Mouse (Mus musculus) forebrain, embryonic 14.5 days (tissue): ENCODE data around the gene Samd13. TPM values are rescaled to one million over a fixed set of nuclear protein-coding genes. Genes with fewer than 3 reads are reported as not detected.
A peak's percentile ranks its signal among the peaks of the same experiment; 100 is the strongest.

Experiments used
- ATAC-seq: fragments of 200-750 bp; cut with Nextera tagmentation; 2 replicates; pipeline ENCODE4 v1.8.0; 2017; ENCODE audit warnings: mild to moderate bottlenecking, moderate library complexity
- DNase-seq: peaks from one replicate; pipeline ENCODE4 v3.0.0-alpha.2; 2015; ENCODE audit warnings: low spot score
- H3K27ac ChIP-seq: fragments of 300-500 bp; sonication (generic); 2 replicates; pipeline ENCODE4 v1.5.1; 2014; ENCODE audit warnings: low read depth, mild to moderate bottlenecking, control low read depth, low read length, moderate library complexity
- H3K27me3 ChIP-seq: fragments of 300-500 bp; sonication (generic); replicated peaks from 2 replicates; pipeline ENCODE4 v1.6.1; 2014; ENCODE audit warnings: low read length, control low read depth, mixed read lengths; ENCODE audit not compliant: control insufficient read depth, insufficient read depth
- H3K36me3 ChIP-seq: fragments of 300-500 bp; sonication (generic); 2 replicates; pipeline ENCODE4 v1.6.1; 2014; ENCODE audit warnings: low read length, control low read depth; ENCODE audit not compliant: control insufficient read depth, insufficient read depth
- H3K4me1 ChIP-seq: fragments of 300-500 bp; sonication (generic); 2 replicates; pipeline ENCODE4 v1.6.1; 2014; ENCODE audit warnings: antibody characterized with exemption, low read length, control low read depth; ENCODE audit not compliant: control insufficient read depth, insufficient read depth
- H3K4me2 ChIP-seq: fragments of 300-500 bp; sonication (generic); 2 replicates; pipeline ENCODE4 v1.6.1; 2014; ENCODE audit warnings: mild to moderate bottlenecking, control low read depth, low read length
- H3K4me3 ChIP-seq: fragments of 300-500 bp; sonication (generic); 2 replicates; pipeline ENCODE4 v1.5.1; 2014; ENCODE audit warnings: low read depth, low read length, control low read depth
- H3K9ac ChIP-seq: fragments of 300-500 bp; sonication (generic); 2 replicates; pipeline ENCODE4 v1.6.1; 2014; ENCODE audit warnings: mild to moderate bottlenecking, low read length, control low read depth, moderate library complexity
- H3K9me3 ChIP-seq: fragments of 300-500 bp; sonication (generic); replicated peaks from 2 replicates; pipeline ENCODE4 v1.6.1; 2016; ENCODE audit warnings: low read length, control low read depth, mixed read lengths; ENCODE audit not compliant: control insufficient read depth
- WGBS: fragments of 180-500 bp; shearing (Covaris S2); extraction: QIAGEN DNeasy Blood & Tissue Kit; methylation state at CpG from one replicate; pipeline ENCODE4 v1.1.7; 2014; 5-methylcytosine and 5-hydroxymethylcytosine counted together
- polyA plus RNA-seq: library from polyadenylated mRNA; unstranded; fragments of >200 nt; fragmentation: Nextera tagmentation; extraction: Ambion mirVana; gene quantifications from 2 replicates; pipeline ENCODE4 v1.2.1, GENCODE M21; 2014

Samd13 gene
- polyA plus RNA-seq, 1 experiment from 2014 or later, result 0.30 TPM

DNA sequence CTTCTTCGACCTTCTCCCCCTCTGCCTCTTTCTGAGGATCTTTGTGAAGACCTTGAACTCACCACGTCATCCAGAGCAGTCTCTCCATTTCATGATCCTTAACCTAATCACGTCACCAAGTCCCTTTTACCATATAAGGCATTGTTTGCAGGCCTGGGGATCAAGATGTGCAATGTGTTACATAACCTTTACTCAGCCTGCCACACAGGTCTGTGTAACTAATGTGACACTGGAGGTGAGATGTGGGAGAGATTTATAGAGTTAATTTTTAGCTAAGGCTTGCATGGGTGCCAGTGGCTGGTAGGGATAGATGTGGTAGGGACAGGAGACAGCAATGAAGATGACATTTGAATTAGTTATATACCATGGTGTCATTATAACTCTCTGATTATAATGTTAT is 23.0 kb upstream of the Samd13 start:
- WGBS, result 85% methylated on average over 3 of the region's 3 CpGs

DNA sequence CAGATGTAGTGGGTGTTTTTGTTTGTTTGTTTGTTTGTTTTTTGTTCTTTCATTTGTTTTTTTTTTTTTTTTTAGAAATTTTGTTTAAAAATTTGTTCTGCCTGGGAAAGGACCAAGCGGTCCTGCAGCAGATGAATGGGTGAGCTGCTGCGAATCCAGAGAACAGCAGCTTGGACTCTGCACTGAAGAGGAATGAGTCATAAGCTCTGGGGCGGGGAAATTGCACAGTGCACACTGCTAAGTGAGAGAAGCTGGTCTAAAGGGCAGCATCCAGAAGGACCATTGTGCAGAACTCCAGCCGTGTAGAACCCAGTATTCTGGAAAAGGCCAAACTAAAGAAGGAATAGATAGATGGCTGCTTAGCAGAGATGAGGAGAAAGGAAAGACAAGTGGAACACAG is 18.7 kb upstream of the Samd13 start:
- no peak for ATAC-seq
- no peak overlapping the region for H3K9ac ChIP-seq
- H3K4me3 ChIP-seq, result no peak overlapping the region
- no peak overlapping the region for H3K4me2 ChIP-seq
- H3K27ac ChIP-seq, result no peak overlapping the region
- H3K27me3 ChIP-seq, result no peaks in the 10 kb centered on the region
- no peaks in the 10 kb centered on the region for H3K36me3 ChIP-seq
- no peaks in the 10 kb centered on the region for H3K4me1 ChIP-seq
- H3K9me3 ChIP-seq, result no peaks in the 10 kb centered on the region
- 90% methylated on average over 4 of the region's 4 CpGs for WGBS
- DNase-seq, result no peak

More for the DNA sequence above, 23.0 kb upstream of the Samd13 start:
- Histone ChIP-seq H3K27me3 (no peaks in the 10 kb centered on the region), H3K4me1 (no peaks in the 10 kb centered on the region), H3K4me2 (no peak overlapping the region), H3K9me3 (no peaks in the 10 kb centered on the region), H3K4me3 (no peak overlapping the region), H3K9ac (no peak overlapping the region), H3K36me3 (no peaks in the 10 kb centered on the region), H3K27ac (no peak overlapping the region)
- DNase-seq, result no peak
- no peak for ATAC-seq

DNA sequence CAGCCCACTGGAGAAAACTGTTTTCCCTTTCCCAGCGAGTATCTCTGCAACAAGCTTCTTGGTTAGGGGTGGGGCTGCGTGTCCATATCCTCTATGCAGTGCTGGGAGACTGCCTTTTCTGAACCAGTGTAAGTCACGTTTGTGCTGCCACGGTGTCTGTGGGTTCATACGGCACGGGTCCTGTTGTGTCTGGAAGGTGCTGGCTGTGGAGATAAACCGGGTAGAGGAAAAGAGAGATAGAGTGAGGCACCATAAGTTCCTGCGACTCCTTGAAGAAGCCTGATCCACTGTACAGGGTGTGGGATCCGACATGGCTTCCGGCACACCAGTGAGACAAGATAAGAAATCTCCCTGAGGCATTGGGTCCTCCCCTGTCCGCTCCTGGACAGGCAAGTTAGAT is 14.7 kb upstream of the Samd13 start:
- no peak overlapping the region for H3K9ac ChIP-seq
- no peaks in the 10 kb centered on the region for H3K36me3 ChIP-seq
- H3K4me3 ChIP-seq, result no peak overlapping the region
- H3K4me1 ChIP-seq, result no peaks in the 10 kb centered on the region
- ATAC-seq, result no peak
- H3K9me3 ChIP-seq, result no peaks in the 10 kb centered on the region
- WGBS, result 90% methylated on average over 11 of the region's 11 CpGs
- H3K4me2 ChIP-seq, result no peak overlapping the region
- no peaks in the 10 kb centered on the region for H3K27me3 ChIP-seq
- H3K27ac ChIP-seq, result no peak overlapping the region
- no peak for DNase-seq

DNA sequence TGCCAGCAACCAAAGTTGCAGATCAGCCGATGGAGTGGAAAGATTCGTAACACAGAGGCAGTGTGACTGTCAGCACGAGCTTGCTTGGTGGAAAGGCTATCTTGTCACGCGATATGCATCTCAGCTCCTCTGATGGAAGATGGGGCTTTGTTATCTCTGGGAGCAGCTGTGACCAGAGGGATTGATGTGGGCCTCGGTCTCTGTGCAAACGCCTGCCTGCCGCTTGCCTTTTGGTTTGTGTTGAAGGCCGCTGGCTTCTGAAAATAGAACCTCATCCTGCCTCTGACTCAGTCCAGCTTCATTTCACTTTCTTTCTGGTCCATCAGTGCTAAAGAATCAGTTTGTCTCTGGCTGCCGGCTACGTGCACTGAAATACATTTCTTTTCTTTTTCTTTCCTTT is 13.6 kb upstream of the Samd13 start:
- Histone ChIP-seq H3K36me3 (no peaks in the 10 kb centered on the region), H3K4me3 (no peak overlapping the region), H3K9ac (no peak overlapping the region), H3K9me3 (no peaks in the 10 kb centered on the region), H3K4me1 (no peaks in the 10 kb centered on the region), H3K27ac (no peak overlapping the region), H3K27me3 (no peaks in the 10 kb centered on the region), H3K4me2 (no peak overlapping the region)
- WGBS, result 85% methylated on average over 11 of the region's 11 CpGs
- no peak for ATAC-seq
- DNase-seq, result no peak

DNA sequence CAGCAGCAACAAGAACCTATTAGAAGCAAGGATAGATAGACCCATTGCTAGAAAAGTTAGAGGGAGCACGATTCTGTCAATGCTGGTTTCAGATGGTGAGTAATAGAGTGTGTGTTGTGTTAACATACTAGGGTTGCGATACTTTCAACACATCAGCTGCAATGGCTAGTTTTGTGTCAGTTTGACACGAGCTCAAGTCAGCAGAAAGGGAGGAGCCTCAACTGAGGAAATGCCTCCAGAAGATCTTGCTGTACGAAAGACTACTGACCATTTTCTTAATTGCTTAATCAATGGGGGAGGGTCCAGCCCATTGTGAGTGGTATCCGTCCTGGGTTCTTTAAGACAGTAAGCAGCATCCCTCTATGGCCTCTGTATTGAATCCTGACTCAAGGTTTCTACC is 7.2 kb upstream of the Samd13 start:
- no peaks in the 10 kb centered on the region for H3K9me3 ChIP-seq
- no peak overlapping the region for H3K27ac ChIP-seq
- H3K4me2 ChIP-seq, result no peak overlapping the region
- H3K4me3 ChIP-seq, result no peak overlapping the region
- no peaks in the 10 kb centered on the region for H3K4me1 ChIP-seq
- 82% methylated on average over 5 of the region's 5 CpGs for WGBS
- no peaks in the 10 kb centered on the region for H3K27me3 ChIP-seq
- DNase-seq, result no peak
- no peaks in the 10 kb centered on the region for H3K36me3 ChIP-seq
- no peak for ATAC-seq
- no peak overlapping the region for H3K9ac ChIP-seq

DNA sequence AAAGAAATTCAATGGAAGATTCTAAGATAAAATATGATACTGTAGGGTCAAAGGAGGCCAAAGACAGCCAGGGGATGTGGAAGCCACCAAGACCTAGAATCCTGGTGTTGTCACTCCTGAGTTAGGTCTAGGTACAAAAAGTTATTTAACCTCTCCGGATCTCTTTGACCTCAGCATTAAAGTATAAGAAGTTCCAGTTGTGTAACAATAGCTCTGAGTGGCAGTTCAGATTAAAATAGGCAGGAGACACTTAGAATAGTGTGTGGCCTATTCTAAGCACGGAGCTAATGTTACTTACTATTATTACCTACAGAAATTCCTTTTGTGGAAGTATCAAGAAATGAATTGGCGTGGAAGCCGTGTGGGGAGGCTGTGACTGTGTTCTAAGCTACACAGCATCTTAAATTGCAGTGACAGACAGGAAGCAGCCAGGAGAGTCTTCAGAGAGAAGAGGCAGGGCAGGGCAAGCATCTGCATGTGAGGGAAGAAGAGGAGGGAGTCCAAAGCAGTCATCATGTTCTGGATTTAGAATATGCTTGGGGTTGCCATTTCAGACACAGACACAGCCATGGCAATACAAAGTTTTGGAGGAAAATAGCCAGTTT is 1.8 kb upstream of the Samd13 start:
- H3K9me3 ChIP-seq, result no peaks in the 10 kb centered on the region
- H3K36me3 ChIP-seq, result no peaks in the 10 kb centered on the region
- H3K4me2 ChIP-seq, result no peak overlapping the region
- no peak overlapping the region for H3K4me3 ChIP-seq
- WGBS, result 78% methylated on average over 4 of the region's 4 CpGs
- no peaks in the 10 kb centered on the region for H3K27me3 ChIP-seq
- no peak overlapping the region for H3K27ac ChIP-seq
- H3K4me1 ChIP-seq, result peaks cover 4% of the 10 kb centered on the region; the same call in 1 of the 2 replicates
- H3K9ac ChIP-seq, result no peak overlapping the region
- ATAC-seq, result no peak
- DNase-seq, result no peak

DNA sequence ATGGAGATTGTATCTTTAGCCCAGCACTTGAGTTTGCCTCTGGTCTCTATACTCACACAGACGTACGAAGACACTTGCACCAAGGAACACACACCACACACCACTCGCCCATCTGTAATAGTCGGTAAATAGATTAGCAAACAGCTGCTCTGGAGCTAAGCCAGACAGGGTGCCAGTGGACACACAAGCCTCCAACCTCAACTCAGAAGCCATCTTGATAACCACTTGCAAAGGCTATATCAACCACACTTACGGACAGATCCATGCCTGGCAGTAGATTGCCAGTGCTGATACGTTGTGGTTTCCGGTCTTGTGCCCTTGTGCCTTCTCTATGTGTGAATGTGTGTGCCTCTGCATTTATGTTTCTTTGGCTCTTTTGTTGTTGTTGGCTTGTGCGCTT is 1.0 kb upstream of the Samd13 start:
- 89% methylated on average over 8 of the region's 8 CpGs for WGBS
- DNase-seq (no peak), ATAC-seq (no peak)
- H3K4me1 ChIP-seq, result peaks cover 4% of the 10 kb centered on the region; the same call in 1 of the 2 replicates
- no peak overlapping the region for H3K4me3 ChIP-seq
- no peaks in the 10 kb centered on the region for H3K9me3 ChIP-seq
- H3K27ac ChIP-seq, result no peak overlapping the region
- no peaks in the 10 kb centered on the region for H3K27me3 ChIP-seq
- H3K9ac ChIP-seq, result no peak overlapping the region
- H3K36me3 ChIP-seq, result no peaks in the 10 kb centered on the region
- H3K4me2 ChIP-seq, result no peak overlapping the region

DNA sequence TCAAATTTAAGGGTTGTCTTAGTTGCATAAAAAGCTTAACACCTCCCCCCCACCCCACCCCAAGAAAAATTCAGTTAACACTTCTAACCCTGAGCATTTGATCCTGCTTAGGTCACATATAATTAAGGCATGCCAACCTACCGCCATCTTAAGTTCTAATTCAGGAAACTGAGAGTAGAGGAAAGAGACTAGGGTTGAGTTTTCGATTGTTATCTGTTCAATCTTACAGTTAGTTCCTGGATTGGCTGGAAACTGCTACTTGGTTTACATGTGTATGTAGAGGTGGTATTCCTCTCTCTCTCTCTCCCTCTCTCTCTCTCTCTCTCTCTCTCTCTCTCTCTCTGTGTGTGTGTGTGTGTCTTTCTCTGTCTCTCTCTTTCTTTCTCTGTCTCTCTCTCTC is 2.3 kb downstream of the Samd13 start:
- WGBS, result 86% methylated on average over 2 of the region's 2 CpGs
- peaks cover 4% of the 10 kb centered on the region; the same call in 1 of the 2 replicates for H3K4me1 ChIP-seq
- H3K27me3 ChIP-seq, result no peaks in the 10 kb centered on the region
- H3K27ac ChIP-seq, result no peak overlapping the region
- no peak overlapping the region for H3K9ac ChIP-seq
- H3K9me3 ChIP-seq, result no peaks in the 10 kb centered on the region
- no peak overlapping the region for H3K4me3 ChIP-seq
- H3K36me3 ChIP-seq, result no peaks in the 10 kb centered on the region
- ATAC-seq (no peak), DNase-seq (no peak)
- no peak overlapping the region for H3K4me2 ChIP-seq

DNA sequence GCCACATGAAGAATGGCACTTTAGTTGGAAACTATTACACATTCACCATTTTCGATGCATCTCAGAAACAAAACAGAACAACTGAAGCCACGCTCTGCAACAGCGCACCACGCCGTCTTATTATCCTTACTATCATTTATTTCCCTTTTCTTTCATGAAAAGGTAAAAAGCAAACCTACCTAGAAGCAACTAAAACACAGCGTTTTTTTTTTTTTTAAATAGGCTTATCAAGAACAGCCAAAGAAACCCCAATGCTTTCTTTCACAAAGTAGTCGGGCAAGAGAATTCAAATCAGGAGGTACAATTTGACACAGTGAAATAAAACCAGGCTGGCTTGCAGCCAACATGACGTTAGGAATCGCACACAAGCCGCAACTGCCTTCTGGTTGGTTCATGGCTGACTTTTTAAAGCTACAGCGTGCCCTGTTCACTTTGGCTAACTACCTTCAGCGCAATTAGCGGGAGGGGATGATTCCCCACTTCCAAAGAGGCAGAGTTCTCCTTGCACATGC is 3.2 kb downstream of the Samd13 start:
- Histone ChIP-seq H3K4me2 (peak overlapping the region; percentile 41), H3K27ac (no peak overlapping the region), H3K4me1 (peaks cover 4% of the 10 kb centered on the region; the same call in 1 of the 2 replicates), H3K4me3 (peak overlapping the region; percentile 13; the same call in 1 of the 2 replicates), H3K27me3 (no peaks in the 10 kb centered on the region), H3K36me3 (no peaks in the 10 kb centered on the region), H3K9ac (peak overlapping the region; percentile 0), H3K9me3 (no peaks in the 10 kb centered on the region)
- ATAC-seq (peak; percentile 57), DNase-seq (peak; percentile 91)
- WGBS, result 25% methylated on average over 13 of the region's 13 CpGs
